8 mouse cellular contexts compared by ENCODE assay signal in genomic region chr5:149051194-149051570, GRCm38 (mm10). TPM values are rescaled to one million over a fixed set of nuclear protein-coding genes. Genes with fewer than 3 reads are reported as not detected.
A peak's percentile ranks its signal among the peaks of the same experiment; 100 is the strongest.
DNase-seq lines count a peak whose midpoint lies in the region; ATAC-seq and TF ChIP-seq lines count a peak whose summit lies in the region.

No protein-coding gene starts in this region.

- H3K9ac ChIP-seq in heart, embryonic 13.5 days: peak overlapping the region; percentile 99

- H3K27me3 ChIP-seq in heart, embryonic 10.5 days (ENCODE audit: insufficient read depth, poor library complexity, severe bottlenecking): no peaks in the 10 kb centered on the region
- no peaks in the 10 kb centered on the region for H3K27me3 ChIP-seq in heart, embryonic 13.5 days (replicated peaks)
- H3K27me3 ChIP-seq in limb, embryonic 10.5 days (ENCODE audit: low read depth, poor library complexity, severe bottlenecking): no peaks in the 10 kb centered on the region
- no peaks in the 10 kb centered on the region for H3K27me3 ChIP-seq in midbrain, embryonic 10.5 days (ENCODE audit: low read depth, poor library complexity, severe bottlenecking)

- H3K36me3 ChIP-seq in heart, embryonic 10.5 days: peaks cover 25% of the 10 kb centered on the region
- peaks cover 26% of the 10 kb centered on the region for H3K36me3 ChIP-seq in heart, embryonic 13.5 days
- H3K36me3 ChIP-seq in limb, embryonic 10.5 days: peaks cover 34% of the 10 kb centered on the region
- peaks cover 34% of the 10 kb centered on the region for H3K36me3 ChIP-seq in midbrain, embryonic 10.5 days

- 0% methylated on average over 27 of the region's 27 CpGs for WGBS in heart, embryonic 10.5 days
- under 1% methylated on average over 27 of the region's 27 CpGs for WGBS in heart, embryonic 13.5 days
- 0% methylated on average over 27 of the region's 27 CpGs for WGBS in limb, embryonic 10.5 days
- under 1% methylated on average over 27 of the region's 27 CpGs for WGBS in midbrain, embryonic 10.5 days

- peak overlapping the region; percentile 81 for H3K4me3 ChIP-seq in heart, embryonic 10.5 days
- peak overlapping the region; percentile 95 for H3K4me3 ChIP-seq in bone marrow macrophage, adult 2 months (ENCODE audit: insufficient read depth, low read length)
- peak overlapping the region; percentile 83 for H3K4me3 ChIP-seq in heart, embryonic 13.5 days
- H3K4me3 ChIP-seq in limb, embryonic 10.5 days: peak overlapping the region; percentile 92
- H3K4me3 ChIP-seq in midbrain, embryonic 10.5 days: peak overlapping the region; percentile 82

- no peak for ATAC-seq in heart, embryonic 13.5 days (ENCODE audit: extremely low read depth, insufficient number of reproducible peaks, low FRiP score, low TSS enrichment)

- no peaks in the 10 kb centered on the region for H3K9me3 ChIP-seq in heart, embryonic 10.5 days
- H3K9me3 ChIP-seq in heart, embryonic 13.5 days: no peaks in the 10 kb centered on the region
- no peaks in the 10 kb centered on the region for H3K9me3 ChIP-seq in limb, embryonic 10.5 days (replicated peaks)
- no peaks in the 10 kb centered on the region for H3K9me3 ChIP-seq in midbrain, embryonic 10.5 days (replicated peaks)

- peak overlapping the region; percentile 96 for H3K4me2 ChIP-seq in heart, embryonic 13.5 days

- TF ChIP-seq POLR2A in bone marrow macrophage, adult 2 months (IDR thresholded peaks at IDR 0.05; ENCODE audit: borderline replicate concordance, low read depth, low read length): no peak

- no peak for TF ChIP-seq CTCF in bone marrow macrophage, adult 2 months (IDR thresholded peaks at IDR 0.05; ENCODE audit: low read depth, low read length)

- H3K4me1 ChIP-seq in heart, embryonic 10.5 days: peaks cover 9% of the 10 kb centered on the region; the same call in 1 of the 2 replicates
- H3K4me1 ChIP-seq in bone marrow macrophage, adult 2 months (ENCODE audit: control insufficient read depth, insufficient read depth, low read length): peaks cover 5% of the 10 kb centered on the region; the same call in 1 of the 2 replicates
- peaks cover 18% of the 10 kb centered on the region for H3K4me1 ChIP-seq in heart, embryonic 13.5 days
- H3K4me1 ChIP-seq in limb, embryonic 10.5 days: peaks cover 12% of the 10 kb centered on the region
- H3K4me1 ChIP-seq in midbrain, embryonic 10.5 days: peaks cover 26% of the 10 kb centered on the region

- DNase-seq in heart, embryonic 10.5 days (ENCODE audit: low spot score): peak; percentile 79
- DNase-seq in heart, adult 11 months: no peak
- peak; percentile 62 for DNase-seq in limb, embryonic 10.5 days (ENCODE audit: low spot score)
- DNase-seq in midbrain, embryonic 10.5 days (ENCODE audit: low spot score): peak; percentile 50
- peak; percentile 68 for DNase-seq in yolk sac, embryonic 10.5 days (ENCODE audit: low spot score)
- DNase-seq in right cerebral cortex, postnatal 25 days: no peak

- peak overlapping the region; percentile 99 for H3K27ac ChIP-seq in heart, embryonic 10.5 days
- H3K27ac ChIP-seq in bone marrow macrophage, adult 2 months (ENCODE audit: insufficient read depth, low read depth, low read length): peak overlapping the region; percentile 97
- H3K27ac ChIP-seq in heart, embryonic 13.5 days (replicated peaks): peak overlapping the region; percentile 99
- H3K27ac ChIP-seq in limb, embryonic 10.5 days: peak overlapping the region; percentile 100
- H3K27ac ChIP-seq in midbrain, embryonic 10.5 days (replicated peaks): peak overlapping the region; percentile 99

RNA-seq across cellular contexts. Expression of gene Gm42791, which starts 56.2 kb away (rescaled TPM):
- 0.57 and 2.6 TPM in 2 replicates for polyA plus RNA-seq in heart, embryonic 10.5 days (2016; fragmentation: Nextera tagmentation; extraction: Ambion mirVana)
- 0.78 TPM in 1 of 2 replicates, not detected in the other for polyA plus RNA-seq in bone marrow macrophage, adult 2 months (2012; ENCODE audit: insufficient read depth, insufficient read length, missing spikeins)
- polyA plus RNA-seq in heart, embryonic 13.5 days (2015; fragmentation: Nextera tagmentation; extraction: Ambion mirVana): 1.7 and 2.3 TPM in 2 replicates
- 0.85 TPM in 1 of 2 replicates, not detected in the other for polyA plus RNA-seq in limb, embryonic 10.5 days (2016; fragmentation: Nextera tagmentation; extraction: Ambion mirVana)
- 2.0 TPM in 1 of 2 replicates, not detected in the other for polyA plus RNA-seq in midbrain, embryonic 10.5 days (2016; fragmentation: Nextera tagmentation; extraction: Ambion mirVana)

Comparison
In these comparisons a context has a peak if more than half of its experiments do, and no peak if none do; other contexts are left out.
1. DNase-seq: peak in heart, embryonic 10.5 days (single experiment), limb, embryonic 10.5 days (single experiment), midbrain, embryonic 10.5 days (single experiment) and yolk sac, embryonic 10.5 days (single experiment); none in heart, adult 11 months (single experiment) and right cerebral cortex, postnatal 25 days (single experiment).
2. Peak in every context shown above with its lines, with median percentiles within 50 percentile points of each other: H3K27ac ChIP-seq and H3K4me3 ChIP-seq.